Mouse (Mus musculus) urinary bladder, postnatal 10 days (tissue): ENCODE measurements around the gene Gm20388.
"Not testable (repeated sequence)": the region's sequence is repeated elsewhere in the genome, so short reads cannot be mapped to it uniquely, and the experiment has no call there.

Source experiments
- DNase-seq: peaks from one replicate; pipeline ENCODE4 v3.0.0; 2022; ENCODE audit warnings: low spot score

Gene Gm20388

GRCm38 (mm10) chr8:123805718-123806373 is 3895.2 kb downstream of the Gm20388 start, which contains the start of gene Rab4a:
Rab4a (plus strand) TSS chr8:123805985.
- peak; percentile 54 for DNase-seq

- DNase-seq: no peak
Observed at GRCm38 (mm10) chr8:123806374-123806935, 3895.8 kb downstream of the Gm20388 start.

- no peak for DNase-seq
Observed at GRCm38 (mm10) chr8:123807024-123807431, 3896.4 kb downstream of the Gm20388 start.

- no peak for DNase-seq
Observed at GRCm38 (mm10) chr8:123807852-123808573, 3897.4 kb downstream of the Gm20388 start.

GRCm38 (mm10) chr8:123808671-123809070 is 3898.0 kb downstream of the Gm20388 start:
- DNase-seq: no peak

- DNase-seq: not testable (repeated sequence)
Observed at GRCm38 (mm10) chr8:123809342-123809741, 3898.7 kb downstream of the Gm20388 start.

GRCm38 (mm10) chr8:123812227-123812626 is 3901.6 kb downstream of the Gm20388 start:
- DNase-seq: no peak

GRCm38 (mm10) chr8:123813173-123813891 is 3902.7 kb downstream of the Gm20388 start:
- no peak for DNase-seq

GRCm38 (mm10) chr8:123813892-123814266 is 3903.2 kb downstream of the Gm20388 start:
- no peak for DNase-seq

- no peak for DNase-seq
Observed at GRCm38 (mm10) chr8:123815325-123815724, 3904.7 kb downstream of the Gm20388 start.

GRCm38 (mm10) chr8:123816939-123817338 is 3906.3 kb downstream of the Gm20388 start:
- no peak for DNase-seq

GRCm38 (mm10) chr8:123817747-123818146 is 3907.1 kb downstream of the Gm20388 start:
- no peak for DNase-seq

- no peak for DNase-seq
Observed at GRCm38 (mm10) chr8:123819683-123820610, 3909.3 kb downstream of the Gm20388 start.

GRCm38 (mm10) chr8:123820780-123821179 is 3910.1 kb downstream of the Gm20388 start:
- DNase-seq: no peak

GRCm38 (mm10) chr8:123823111-123823510 is 3912.5 kb downstream of the Gm20388 start:
- no peak for DNase-seq

GRCm38 (mm10) chr8:123823532-123824123 is 3913.0 kb downstream of the Gm20388 start:
- DNase-seq: no peak

GRCm38 (mm10) chr8:123826001-123826400 is 3915.4 kb downstream of the Gm20388 start:
- DNase-seq: no peak

GRCm38 (mm10) chr8:123826758-123827157 is 3916.1 kb downstream of the Gm20388 start:
- DNase-seq: no peak

- DNase-seq: no peak
Observed at GRCm38 (mm10) chr8:123827523-123827922, 3916.9 kb downstream of the Gm20388 start.

- DNase-seq: no peak
Observed at GRCm38 (mm10) chr8:123832757-123833156, 3922.1 kb downstream of the Gm20388 start.

- DNase-seq: no peak
Observed at GRCm38 (mm10) chr8:123835451-123835850, 3924.8 kb downstream of the Gm20388 start.
